Mouse (Mus musculus): ENCODE measurements around the gene Gas7.

Gas7 gene

DNA sequence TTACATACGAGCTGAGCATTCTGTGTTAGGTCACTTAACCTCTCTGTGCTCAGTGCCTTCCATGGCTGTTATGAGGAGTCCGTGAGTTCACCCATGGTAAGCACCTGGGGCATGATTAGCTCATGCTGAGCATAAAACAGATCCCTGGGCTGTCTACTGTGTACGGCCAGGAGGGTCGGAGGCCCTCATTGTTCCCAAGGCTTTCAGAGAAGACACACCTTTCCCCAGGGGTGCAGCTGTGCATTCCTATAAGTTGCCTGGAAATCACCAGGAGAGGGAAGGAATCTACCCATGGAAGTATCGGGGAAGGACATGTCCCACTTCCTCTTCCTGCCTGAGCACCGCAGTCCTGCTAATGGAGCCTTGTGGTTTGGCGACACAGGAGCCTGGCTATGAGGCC is 201.1 kb downstream of the Gas7 start:
- DNase-seq (ENCODE audit: low spot score): no peak

GRCm38 (mm10) chr11:67656811-67657210 is 201.6 kb downstream of the Gas7 start:
- no peak for DNase-seq (ENCODE audit: low spot score)

DNA sequence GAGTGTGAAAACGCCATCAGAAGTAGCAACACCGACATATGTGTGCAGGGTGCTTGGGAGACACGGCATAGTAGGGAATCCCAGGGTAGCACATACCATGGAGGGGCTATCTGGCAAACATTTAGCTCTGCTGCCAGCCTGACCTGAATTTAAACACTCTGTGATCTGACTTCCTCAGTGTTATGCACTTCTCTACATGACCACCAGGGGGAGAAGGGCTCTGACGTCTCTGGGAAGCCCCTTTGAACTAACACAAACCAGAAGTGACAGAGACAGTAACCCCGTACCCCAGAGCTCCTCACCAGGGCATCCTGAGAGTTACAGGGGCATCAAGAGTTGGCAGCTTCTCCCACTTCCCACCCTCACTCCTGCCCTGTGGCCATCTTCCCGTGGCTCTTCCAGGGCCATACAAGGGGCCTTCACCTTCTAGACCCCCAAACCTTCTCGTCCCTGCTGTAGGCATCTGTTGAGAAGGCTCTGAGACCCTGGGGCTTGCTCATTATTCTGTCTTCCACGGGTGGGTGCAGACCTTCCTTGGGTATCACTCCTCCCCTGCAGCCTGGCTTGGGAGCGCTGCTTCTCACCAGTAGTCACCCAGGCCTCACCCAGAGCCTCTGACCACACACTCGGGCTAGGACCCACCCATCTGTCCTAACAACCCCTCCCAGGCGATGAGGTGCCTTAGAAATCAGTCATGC is 202.6 kb downstream of the Gas7 start:
- DNase-seq (ENCODE audit: low spot score): peak; percentile 25

- DNase-seq (ENCODE audit: low spot score): no peak
Observed at GRCm38 (mm10) chr11:67661465-67661864, 206.2 kb downstream of the Gas7 start.

- no peak for DNase-seq (ENCODE audit: low spot score)
Observed at GRCm38 (mm10) chr11:67663437-67663836, 208.2 kb downstream of the Gas7 start.

DNA sequence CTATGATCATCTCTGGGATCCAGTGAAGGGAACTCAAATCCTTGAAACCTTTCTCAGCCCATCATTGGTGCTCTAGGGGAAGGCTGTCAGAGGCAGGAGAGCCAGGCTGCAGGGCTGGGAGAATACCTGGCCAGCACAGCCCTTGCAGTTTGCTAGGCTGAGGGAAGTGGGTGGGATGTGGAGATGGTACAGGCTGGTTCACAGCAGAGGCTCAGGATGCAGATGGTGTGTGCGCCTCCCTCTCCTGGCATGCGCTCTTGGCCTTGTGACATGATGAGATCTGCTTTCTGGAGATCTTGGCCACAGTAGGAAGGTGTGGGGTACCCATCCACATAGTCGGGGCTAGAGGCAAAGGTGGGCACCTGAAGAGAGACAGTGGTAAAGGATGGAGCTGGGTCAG is 209.0 kb downstream of the Gas7 start:
- DNase-seq (ENCODE audit: low spot score): no peak

DNA sequence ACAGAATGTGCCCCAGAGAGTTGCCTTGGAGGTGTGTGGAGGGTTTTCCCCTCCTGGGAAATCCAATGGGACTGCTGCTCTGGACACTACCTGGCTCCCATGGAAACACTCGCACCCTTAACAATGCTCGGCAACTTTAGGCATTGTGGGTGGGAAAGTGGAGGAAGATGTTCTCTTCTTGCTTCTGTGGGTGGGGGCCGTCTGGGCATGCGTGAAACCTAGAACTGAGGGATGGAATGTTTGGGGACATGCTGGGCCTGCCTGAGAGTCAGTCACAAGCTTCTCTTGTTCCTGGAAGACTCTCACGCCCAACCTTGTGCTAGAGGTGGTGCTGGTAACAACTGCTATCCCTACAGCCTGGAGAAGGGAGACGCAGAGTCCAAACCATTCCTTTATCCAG is 209.7 kb downstream of the Gas7 start:
- DNase-seq (ENCODE audit: low spot score): no peak

DNA sequence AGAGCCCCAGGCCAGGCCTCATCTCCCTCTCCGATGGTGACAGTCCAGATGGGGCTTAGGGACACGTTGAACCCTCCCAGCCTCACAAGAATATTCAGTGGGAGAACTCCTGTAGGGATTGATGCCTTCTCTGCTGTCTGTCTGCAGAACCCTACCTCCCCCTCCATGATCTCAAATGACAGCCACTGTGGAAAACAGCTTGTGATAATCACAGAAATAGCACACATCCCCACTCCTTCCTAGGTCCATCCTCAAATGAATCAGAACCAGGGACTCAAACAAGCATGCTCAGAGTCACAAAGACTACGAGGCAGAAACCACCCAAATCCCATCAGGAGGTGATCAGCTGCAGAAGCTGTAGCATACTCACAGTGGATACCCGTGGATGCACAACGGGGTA is 210.9 kb downstream of the Gas7 start:
- DNase-seq (ENCODE audit: low spot score): no peak

DNA sequence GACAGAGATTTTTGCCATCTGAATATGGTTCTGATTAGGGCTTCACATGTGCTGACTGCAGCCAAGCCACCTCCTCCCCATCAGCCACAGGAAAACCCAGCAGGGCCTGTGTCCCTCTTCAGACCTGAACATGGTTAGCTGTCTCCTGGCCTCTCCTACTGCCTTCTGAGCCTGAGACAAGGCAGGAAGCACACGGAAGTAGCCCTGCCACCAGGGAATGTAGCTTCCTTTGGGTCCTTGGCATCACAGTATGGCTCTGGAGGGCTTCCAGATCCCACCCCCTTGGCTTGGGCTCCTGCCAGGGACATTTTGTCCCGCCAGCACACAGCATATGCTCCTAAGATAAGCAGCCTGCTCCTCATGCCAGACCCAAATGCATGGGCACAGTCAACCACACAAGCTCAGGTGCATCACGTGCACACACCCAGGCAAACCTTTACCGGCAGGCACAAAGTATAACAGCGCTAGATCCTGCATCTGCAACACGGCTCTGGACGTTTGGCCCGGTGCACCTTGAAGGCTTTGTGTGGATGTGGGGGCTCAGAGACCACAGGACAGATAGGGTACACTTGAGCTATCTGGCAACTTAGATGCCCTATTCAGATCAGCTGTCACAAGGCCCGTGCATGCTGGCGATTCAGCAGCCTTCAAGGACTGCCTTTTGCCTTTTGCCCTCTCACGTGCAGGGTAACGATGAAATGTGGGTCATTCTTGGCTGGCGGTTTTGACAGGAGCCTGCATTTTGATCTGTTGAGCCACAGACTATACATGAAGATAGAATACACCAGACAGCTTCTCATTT is 212.5 kb downstream of the Gas7 start:
- DNase-seq (ENCODE audit: low spot score): peak; percentile 71

GRCm38 (mm10) chr11:67668460-67669007 is 213.3 kb downstream of the Gas7 start:
- no peak for DNase-seq (ENCODE audit: low spot score)

GRCm38 (mm10) chr11:67670031-67670430 is 214.8 kb downstream of the Gas7 start:
- DNase-seq (ENCODE audit: low spot score): no peak

- no peak for DNase-seq (ENCODE audit: low spot score)
Observed at GRCm38 (mm10) chr11:67672140-67672539, 216.9 kb downstream of the Gas7 start.

DNA sequence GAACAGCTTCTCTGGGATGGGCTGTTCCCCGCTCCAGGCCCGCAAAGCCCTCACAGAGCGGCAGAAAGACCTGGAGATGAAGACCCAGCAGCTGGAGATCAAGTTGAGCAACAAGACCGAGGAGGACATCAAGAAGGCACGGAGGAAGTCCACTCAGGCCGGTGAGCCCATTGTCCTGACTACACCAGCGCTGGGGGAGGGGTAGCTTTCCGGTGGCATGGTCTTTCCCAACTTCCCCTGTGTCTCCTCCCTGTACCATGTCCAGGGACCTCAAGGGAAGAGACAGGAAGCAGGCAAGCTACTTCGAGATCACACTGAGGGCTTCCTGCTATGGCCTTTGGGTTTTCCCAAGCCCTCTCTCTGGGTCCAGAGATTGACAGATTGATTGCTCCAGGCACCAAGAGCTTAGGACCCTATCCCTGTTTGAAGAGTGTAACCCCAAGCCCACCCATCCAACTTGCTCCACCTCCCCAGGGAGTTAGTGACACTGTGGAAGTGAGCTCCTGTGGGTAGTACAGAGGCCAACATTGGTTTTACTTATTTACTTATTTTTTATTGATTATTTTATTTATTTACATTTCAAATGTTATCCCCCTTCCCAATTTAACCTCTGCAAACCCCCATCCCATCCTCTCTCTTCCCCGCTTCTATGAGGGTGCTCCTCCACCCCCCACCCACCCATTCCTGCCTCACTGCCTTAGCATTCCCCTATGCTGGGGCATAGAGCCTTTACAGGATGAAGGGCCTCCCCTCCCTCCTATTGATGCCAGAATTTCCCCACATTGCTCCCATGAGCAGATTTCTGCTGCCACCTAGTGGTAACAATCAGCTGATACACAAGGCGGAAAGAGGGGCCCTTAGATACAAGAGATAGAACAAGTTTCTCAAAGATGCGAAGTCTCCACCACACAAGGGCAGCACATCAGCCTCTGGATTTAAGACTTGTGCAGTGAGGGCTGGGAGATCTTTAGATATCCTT is 220.6 kb downstream of the Gas7 start:
- peak; percentile 38 for DNase-seq (ENCODE audit: low spot score)

DNA sequence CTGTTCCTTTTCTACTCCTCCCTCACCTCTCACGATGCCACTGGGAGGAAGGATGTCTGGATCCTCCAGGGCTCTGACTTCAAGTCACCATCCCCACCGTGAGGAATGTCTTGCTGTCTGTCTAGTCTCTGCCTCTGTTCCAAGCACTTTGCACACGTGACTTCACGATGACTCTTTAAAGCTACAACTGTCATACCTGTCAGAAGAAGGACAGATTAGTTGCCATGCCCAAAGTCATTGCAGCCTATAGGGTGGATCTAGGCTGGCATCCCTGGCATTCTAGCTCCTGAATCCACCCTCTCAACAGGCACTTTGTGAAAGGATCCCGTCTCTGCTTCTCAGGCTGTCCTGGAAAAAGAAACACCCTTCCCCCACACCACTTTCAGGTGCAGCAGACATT is 224.1 kb downstream of the Gas7 start:
- DNase-seq (ENCODE audit: low spot score): no peak

- DNase-seq (ENCODE audit: low spot score): no peak
Observed at GRCm38 (mm10) chr11:67679930-67680329, 224.7 kb downstream of the Gas7 start.

GRCm38 (mm10) chr11:67681871-67682270 is 226.6 kb downstream of the Gas7 start:
- no peak for DNase-seq (ENCODE audit: low spot score)

DNA sequence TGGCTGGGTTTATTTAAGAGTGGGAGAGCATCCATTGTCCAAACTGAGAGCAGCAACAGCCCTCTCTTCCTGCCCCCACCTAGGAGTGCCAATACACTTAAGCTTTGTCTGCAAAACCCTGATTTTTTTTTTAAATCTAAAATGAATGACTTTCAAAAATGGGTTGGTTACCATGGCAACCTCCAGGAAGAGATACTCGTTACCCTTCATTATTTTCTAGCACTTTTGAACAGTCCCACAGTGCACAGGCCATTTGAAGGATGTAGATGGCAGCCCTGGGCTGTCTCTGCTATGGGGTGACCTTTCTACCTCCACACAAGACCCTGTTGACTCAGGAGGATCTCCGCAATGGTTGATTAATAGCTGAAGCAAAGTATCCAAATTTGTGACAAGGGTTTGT is 230.9 kb downstream of the Gas7 start:
- no peak for DNase-seq (ENCODE audit: low spot score)

GRCm38 (mm10) chr11:67694703-67695376 is 239.6 kb downstream of the Gas7 start, which contains the start of gene Rcvrn:
Rcvrn (plus strand) TSS chr11:67695326.
- DNase-seq (ENCODE audit: low spot score): no peak

GRCm38 (mm10) chr11:67712976-67713375 is 257.7 kb downstream of the Gas7 start:
- DNase-seq (ENCODE audit: low spot score): no peak

DNA sequence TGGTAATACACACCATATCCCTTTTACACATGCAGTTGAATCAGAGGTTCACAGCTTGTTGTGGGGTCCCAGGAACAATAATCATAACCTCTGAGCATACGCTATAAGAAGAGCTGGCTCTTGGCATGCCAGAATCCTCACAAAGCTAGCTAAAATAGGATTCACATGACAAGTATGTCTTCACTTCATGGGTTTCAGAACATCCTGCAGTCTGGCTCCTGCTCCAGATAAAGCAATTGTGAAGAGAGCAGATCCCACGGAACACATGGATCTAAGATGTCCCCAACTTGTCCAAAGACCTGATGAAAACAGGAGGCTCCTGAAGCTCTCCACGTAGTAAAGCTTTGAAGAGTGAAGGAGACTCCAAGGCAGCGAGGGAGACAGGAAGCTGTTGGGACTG is 260.1 kb downstream of the Gas7 start:
- DNase-seq (ENCODE audit: low spot score): no peak

- DNase-seq (ENCODE audit: low spot score): no peak
Observed at GRCm38 (mm10) chr11:67721485-67721884, 266.2 kb downstream of the Gas7 start.
